Mouse (Mus musculus) embryonic fibroblast, embryonic 13.5 days (primary cell): ENCODE results near the gene Dst.

Source experiments
- CTCF ChIP-seq: IDR thresholded peaks from 2 replicates; pipeline ENCODE4 v1.5.1; 2011; ENCODE audit warnings: mild to moderate bottlenecking, control low read depth, low read length, moderate library complexity, borderline replicate concordance; ENCODE audit not compliant: insufficient read depth
- POLR2A ChIP-seq: IDR thresholded peaks from 2 replicates; pipeline ENCODE4 v1.6.1; 2011; ENCODE audit warnings: low read depth, mild to moderate bottlenecking, control low read depth, low read length, moderate library complexity

DNA sequence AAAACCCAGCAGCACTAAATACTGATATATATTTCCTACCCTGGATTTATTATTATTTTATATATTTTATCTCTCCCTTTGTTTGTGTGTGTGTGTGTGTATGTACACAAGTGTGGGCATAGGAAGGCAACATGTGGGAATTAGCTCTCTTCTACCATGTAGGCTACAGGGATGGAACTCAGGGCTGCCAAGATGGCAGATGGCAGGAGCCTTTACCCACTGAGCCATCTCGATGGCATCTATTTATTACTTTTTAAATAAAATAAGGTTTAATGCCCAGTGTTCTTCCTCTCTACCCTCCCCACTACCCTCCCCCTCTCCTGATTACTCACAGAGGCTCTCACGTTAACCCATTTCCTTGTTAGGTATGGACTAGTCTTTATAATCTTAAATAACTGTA lies 39.0 kb upstream of the Dst start:
- no peak for TF ChIP-seq CTCF
- no peak for TF ChIP-seq POLR2A
